Mouse (Mus musculus): ENCODE results near the gene Otud7b. TPM values are rescaled to one million over a fixed set of nuclear protein-coding genes. Genes with fewer than 3 reads are reported as not detected.

Gene Otud7b
- polyA plus RNA-seq, 1 experiment from 2014 or later, result 14.9 TPM

DNA sequence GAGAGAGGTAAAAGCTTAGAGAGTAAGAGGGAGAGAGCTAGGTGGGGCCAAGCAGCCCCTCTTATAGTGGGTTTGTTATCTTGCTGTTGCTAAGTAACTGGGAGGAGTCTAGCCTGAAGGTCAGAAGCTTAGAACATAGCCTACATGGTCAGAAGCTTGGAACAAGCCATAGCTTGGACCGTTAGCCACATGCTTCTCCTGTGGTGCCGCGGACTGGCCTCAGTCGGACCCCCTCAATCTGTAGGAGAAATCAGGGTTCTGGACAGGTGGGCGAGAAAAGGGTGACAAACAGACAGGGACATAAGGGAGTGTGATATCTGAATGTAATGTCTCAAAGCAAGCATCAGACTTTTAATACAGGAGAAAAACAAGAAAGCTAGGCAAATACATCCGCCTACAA, 35.3 kb upstream of the Otud7b start:
- no peak overlapping the region for H3K27ac ChIP-seq (replicated peaks)
- peaks cover 9% of the 10 kb centered on the region for H3K4me1 ChIP-seq
- H3K27me3 ChIP-seq (replicated peaks), result no peaks in the 10 kb centered on the region
- H3K4me2 ChIP-seq, result no peak overlapping the region
- no peaks in the 10 kb centered on the region for H3K36me3 ChIP-seq
- no peak overlapping the region for H3K9ac ChIP-seq
- H3K9me3 ChIP-seq, result no peaks in the 10 kb centered on the region
- WGBS, result 85% methylated on average over 6 of the region's 6 CpGs
- ATAC-seq (ENCODE audit: extremely low read depth, insufficient number of reproducible peaks, low FRiP score, low TSS enrichment), result no peak
- no peak overlapping the region for H3K4me3 ChIP-seq

DNA sequence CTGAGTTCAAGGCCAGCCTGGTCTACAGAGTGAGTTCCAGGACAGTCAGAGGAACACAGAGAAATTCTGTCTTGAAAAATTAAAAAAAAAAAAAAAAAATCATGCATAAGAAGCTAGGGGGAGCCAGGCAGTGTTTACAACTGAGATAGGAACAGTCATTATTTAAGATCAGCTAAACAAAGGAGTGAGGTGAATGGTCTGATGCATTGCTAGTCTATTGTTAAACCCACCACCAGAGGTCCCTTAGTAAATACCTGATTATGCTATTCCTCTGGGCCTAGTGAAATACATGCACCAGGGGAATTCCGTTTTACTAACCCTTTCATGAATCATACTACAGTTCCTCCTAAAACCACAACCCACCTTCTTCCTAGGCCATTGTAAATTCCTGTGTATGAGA, 34.8 kb upstream of the Otud7b start:
- WGBS, result 69% methylated on average over 1 of the region's 1 CpGs
- H3K27ac ChIP-seq (replicated peaks), result no peak overlapping the region

DNA sequence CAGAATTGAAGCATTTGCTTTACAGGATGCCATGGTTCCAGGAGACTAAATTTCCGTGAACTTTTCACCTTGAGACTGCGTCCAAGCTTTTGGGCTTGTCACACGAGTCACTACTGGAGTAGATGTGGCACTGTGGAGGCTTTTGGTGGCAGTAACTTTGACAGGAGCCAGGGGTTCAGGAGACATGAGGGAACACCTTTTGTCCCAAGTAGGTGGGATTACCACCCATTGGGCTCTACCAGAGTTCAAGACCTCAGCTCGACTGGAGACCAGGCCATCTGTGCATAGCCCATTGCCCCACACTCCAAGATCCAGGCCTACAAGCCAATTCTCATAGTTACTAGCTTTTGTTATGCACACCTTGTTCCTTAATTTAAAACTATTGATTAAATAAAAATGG, 34.1 kb upstream of the Otud7b start:
- no peaks in the 10 kb centered on the region for H3K27me3 ChIP-seq (replicated peaks)
- 71% methylated on average over 4 of the region's 4 CpGs for WGBS
- ATAC-seq (ENCODE audit: extremely low read depth, insufficient number of reproducible peaks, low FRiP score, low TSS enrichment), result no peak
- peaks cover 9% of the 10 kb centered on the region for H3K4me1 ChIP-seq
- H3K36me3 ChIP-seq, result no peaks in the 10 kb centered on the region
- no peaks in the 10 kb centered on the region for H3K9me3 ChIP-seq
- H3K4me3 ChIP-seq, result no peak overlapping the region
- H3K27ac ChIP-seq (replicated peaks), result no peak overlapping the region
- H3K9ac ChIP-seq, result no peak overlapping the region
- H3K4me2 ChIP-seq, result no peak overlapping the region

More for the DNA sequence above, 34.8 kb upstream of the Otud7b start:
- H3K27me3 ChIP-seq (replicated peaks), result no peaks in the 10 kb centered on the region
- no peak for ATAC-seq (ENCODE audit: extremely low read depth, insufficient number of reproducible peaks, low FRiP score, low TSS enrichment)
- no peak overlapping the region for H3K4me2 ChIP-seq
- H3K4me3 ChIP-seq, result no peak overlapping the region
- H3K9ac ChIP-seq, result no peak overlapping the region
- H3K9me3 ChIP-seq, result no peaks in the 10 kb centered on the region
- peaks cover 9% of the 10 kb centered on the region for H3K4me1 ChIP-seq
- no peaks in the 10 kb centered on the region for H3K36me3 ChIP-seq

DNA sequence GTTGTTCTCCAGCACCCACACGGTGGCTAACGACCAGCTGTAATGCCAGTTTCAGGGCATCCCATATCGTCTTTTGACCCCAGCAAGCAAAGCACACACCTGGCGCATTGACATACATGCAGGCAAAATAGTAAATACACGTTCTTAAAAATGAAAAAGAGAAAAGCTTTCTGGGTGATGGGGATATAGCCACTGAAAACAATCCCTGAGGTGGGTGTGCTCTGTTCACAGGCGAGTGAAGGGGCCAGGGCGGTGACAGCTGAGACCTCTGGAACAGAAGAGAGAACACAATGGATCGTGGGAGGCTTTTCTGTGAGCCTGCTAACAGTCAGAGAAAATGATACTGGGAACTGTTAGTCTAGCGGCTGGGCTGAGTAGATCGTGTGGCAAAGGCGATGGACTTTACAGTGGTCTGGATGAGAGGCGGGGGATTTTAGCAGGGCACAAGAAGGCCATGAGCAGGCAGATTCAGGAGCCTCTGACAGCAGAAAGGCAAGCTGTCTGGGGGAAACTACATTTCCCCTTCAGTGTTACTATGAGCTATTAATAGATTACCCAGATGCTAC, 31.3 kb upstream of the Otud7b start:
- peak overlapping the region; percentile 58; the same call in 1 of the 2 replicates for H3K9ac ChIP-seq
- peak overlapping the region; percentile 42 for H3K4me2 ChIP-seq
- H3K36me3 ChIP-seq, result no peaks in the 10 kb centered on the region
- H3K4me1 ChIP-seq, result peaks cover 9% of the 10 kb centered on the region
- no peaks in the 10 kb centered on the region for H3K9me3 ChIP-seq
- no peak for ATAC-seq (ENCODE audit: extremely low read depth, insufficient number of reproducible peaks, low FRiP score, low TSS enrichment)
- H3K27ac ChIP-seq (replicated peaks), result peak overlapping the region; percentile 58
- no peaks in the 10 kb centered on the region for H3K27me3 ChIP-seq (replicated peaks)
- 47% methylated on average over 12 of the region's 12 CpGs for WGBS
- no peak overlapping the region for H3K4me3 ChIP-seq

DNA sequence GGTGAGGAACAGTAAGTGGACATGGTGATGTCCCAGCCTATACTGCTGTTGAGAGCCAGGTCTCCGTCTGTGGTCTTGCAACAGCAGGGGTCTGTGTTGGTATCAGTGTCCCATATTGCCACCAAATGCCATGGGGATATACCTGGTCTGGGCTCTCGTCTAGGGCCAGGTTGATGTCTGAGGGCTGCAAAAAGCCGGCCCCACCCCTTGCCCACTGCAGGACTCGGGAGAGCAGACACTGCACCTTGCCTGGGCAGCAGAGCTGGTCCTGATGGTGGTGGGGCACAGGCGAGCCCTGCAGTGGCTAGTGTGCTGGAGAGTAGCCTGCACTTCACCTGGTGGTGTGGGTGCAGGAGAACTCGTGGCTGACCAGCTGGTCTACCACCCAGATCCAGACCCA, 26.3 kb upstream of the Otud7b start:
- Histone ChIP-seq H3K27ac (replicated peaks) (no peak overlapping the region), H3K9me3 (no peaks in the 10 kb centered on the region), H3K27me3 (replicated peaks) (no peaks in the 10 kb centered on the region), H3K4me1 (peaks cover 2% of the 10 kb centered on the region), H3K4me3 (no peak overlapping the region), H3K4me2 (no peak overlapping the region), H3K9ac (no peak overlapping the region), H3K36me3 (no peaks in the 10 kb centered on the region)
- no peak for ATAC-seq (ENCODE audit: extremely low read depth, insufficient number of reproducible peaks, low FRiP score, low TSS enrichment)
- WGBS, result 60% methylated on average over 6 of the region's 6 CpGs

DNA sequence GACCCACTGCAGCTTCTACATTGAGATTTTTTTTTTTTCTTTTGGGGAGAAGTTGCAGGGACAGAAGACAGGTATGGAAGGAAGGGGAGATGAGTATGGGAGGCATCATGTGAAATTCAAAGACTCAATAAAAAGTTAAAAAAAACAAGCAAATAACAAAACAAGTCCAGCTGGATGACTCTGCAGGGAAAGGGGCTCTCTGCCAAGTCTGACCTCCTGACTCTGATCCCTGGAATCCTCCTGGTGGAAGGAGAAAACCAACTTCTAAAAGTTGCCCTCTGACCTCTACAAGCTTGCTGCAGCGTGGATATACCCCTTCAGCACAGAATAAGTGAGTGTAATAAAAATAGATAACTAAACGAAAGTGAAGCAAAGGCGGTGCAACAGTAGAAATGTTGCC, 25.6 kb upstream of the Otud7b start:
- Histone ChIP-seq H3K9me3 (no peaks in the 10 kb centered on the region), H3K27ac (replicated peaks) (no peak overlapping the region), H3K4me3 (no peak overlapping the region), H3K4me2 (no peak overlapping the region), H3K4me1 (no peaks in the 10 kb centered on the region; the same call in 1 of the 2 replicates), H3K9ac (no peak overlapping the region), H3K27me3 (replicated peaks) (no peaks in the 10 kb centered on the region), H3K36me3 (no peaks in the 10 kb centered on the region)
- ATAC-seq (ENCODE audit: extremely low read depth, insufficient number of reproducible peaks, low FRiP score, low TSS enrichment), result no peak
- 63% methylated on average over 3 of the region's 3 CpGs for WGBS

DNA sequence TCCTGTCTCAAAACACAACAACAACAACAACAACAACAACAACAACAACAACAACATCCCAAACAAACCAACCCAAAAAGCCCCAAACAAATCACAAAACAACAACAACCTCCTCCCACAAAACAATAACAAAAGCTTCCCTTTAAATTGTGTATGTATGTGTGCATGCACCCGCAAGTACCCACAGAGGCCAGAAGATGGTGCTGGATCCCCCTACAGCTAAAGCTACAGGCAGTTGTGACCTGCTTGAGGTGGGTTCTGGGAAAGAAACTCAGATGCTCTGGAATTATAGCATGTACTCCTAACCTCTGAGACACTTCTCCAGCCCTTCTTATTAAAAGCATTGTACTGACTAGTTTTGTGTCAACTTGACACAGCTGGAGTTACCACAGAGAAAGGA, 23.3 kb upstream of the Otud7b start:
- Histone ChIP-seq H3K4me3 (no peak overlapping the region), H3K9ac (no peak overlapping the region), H3K4me1 (no peaks in the 10 kb centered on the region; the same call in 1 of the 2 replicates), H3K27me3 (replicated peaks) (no peaks in the 10 kb centered on the region), H3K36me3 (no peaks in the 10 kb centered on the region), H3K9me3 (peaks cover 4% of the 10 kb centered on the region; the same call in 1 of the 2 replicates), H3K27ac (replicated peaks) (no peak overlapping the region), H3K4me2 (no peak overlapping the region)
- 63% methylated on average over 1 of the region's 1 CpGs for WGBS
- ATAC-seq (ENCODE audit: extremely low read depth, insufficient number of reproducible peaks, low FRiP score, low TSS enrichment), result no peak

DNA sequence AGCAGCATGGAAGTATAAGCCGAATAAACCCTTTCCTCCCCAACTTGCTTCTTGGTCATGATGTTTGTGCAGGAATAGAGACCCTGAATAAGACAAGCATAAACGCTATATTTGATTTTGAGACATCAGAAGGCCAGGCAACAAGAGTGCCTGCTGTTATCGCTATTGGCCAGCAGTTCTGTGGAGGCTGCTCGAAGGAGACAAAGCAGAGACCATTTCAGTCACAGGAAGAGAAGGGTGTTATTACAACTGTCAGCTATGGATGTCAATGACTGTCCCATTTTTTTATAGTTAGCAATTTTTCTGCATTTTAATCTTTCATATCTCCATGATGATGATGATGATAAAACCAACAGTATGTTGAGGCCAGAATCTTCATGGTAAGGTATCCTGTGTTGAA, 22.7 kb upstream of the Otud7b start:
- Histone ChIP-seq H3K27ac (replicated peaks) (no peak overlapping the region), H3K9ac (no peak overlapping the region), H3K4me3 (no peak overlapping the region), H3K27me3 (replicated peaks) (no peaks in the 10 kb centered on the region), H3K36me3 (no peaks in the 10 kb centered on the region), H3K4me1 (no peaks in the 10 kb centered on the region; the same call in 1 of the 2 replicates), H3K9me3 (peaks cover 4% of the 10 kb centered on the region; the same call in 1 of the 2 replicates), H3K4me2 (no peak overlapping the region)
- no peak for ATAC-seq (ENCODE audit: extremely low read depth, insufficient number of reproducible peaks, low FRiP score, low TSS enrichment)
- 72% methylated on average over 4 of the region's 4 CpGs for WGBS

DNA sequence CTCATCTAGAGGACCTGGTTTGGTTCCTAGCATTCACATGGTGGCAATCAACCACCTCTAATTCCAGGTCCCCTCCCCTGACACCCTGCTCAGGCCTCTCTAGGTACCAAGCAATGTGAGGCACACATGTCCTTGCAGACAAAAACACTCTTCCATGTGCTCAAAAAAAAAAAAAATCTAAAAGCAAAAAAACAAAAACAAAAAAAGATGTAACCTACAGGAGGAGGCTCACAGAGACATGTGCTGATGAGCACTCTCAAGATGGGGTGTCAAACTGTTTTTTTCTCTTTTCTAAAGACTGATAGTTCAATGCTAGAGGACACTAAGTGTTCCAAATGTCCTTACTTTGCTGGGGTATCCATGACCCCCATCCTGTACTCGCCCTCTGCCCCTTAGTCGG, 22.2 kb upstream of the Otud7b start:
- H3K9me3 ChIP-seq, result peaks cover 4% of the 10 kb centered on the region; the same call in 1 of the 2 replicates
- H3K27me3 ChIP-seq (replicated peaks), result no peaks in the 10 kb centered on the region
- no peak for ATAC-seq (ENCODE audit: extremely low read depth, insufficient number of reproducible peaks, low FRiP score, low TSS enrichment)
- 81% methylated on average over 2 of the region's 2 CpGs for WGBS
- H3K27ac ChIP-seq (replicated peaks), result no peak overlapping the region
- no peaks in the 10 kb centered on the region; the same call in 1 of the 2 replicates for H3K4me1 ChIP-seq
- no peak overlapping the region for H3K9ac ChIP-seq
- no peak overlapping the region for H3K4me2 ChIP-seq
- no peaks in the 10 kb centered on the region for H3K36me3 ChIP-seq
- no peak overlapping the region for H3K4me3 ChIP-seq

DNA sequence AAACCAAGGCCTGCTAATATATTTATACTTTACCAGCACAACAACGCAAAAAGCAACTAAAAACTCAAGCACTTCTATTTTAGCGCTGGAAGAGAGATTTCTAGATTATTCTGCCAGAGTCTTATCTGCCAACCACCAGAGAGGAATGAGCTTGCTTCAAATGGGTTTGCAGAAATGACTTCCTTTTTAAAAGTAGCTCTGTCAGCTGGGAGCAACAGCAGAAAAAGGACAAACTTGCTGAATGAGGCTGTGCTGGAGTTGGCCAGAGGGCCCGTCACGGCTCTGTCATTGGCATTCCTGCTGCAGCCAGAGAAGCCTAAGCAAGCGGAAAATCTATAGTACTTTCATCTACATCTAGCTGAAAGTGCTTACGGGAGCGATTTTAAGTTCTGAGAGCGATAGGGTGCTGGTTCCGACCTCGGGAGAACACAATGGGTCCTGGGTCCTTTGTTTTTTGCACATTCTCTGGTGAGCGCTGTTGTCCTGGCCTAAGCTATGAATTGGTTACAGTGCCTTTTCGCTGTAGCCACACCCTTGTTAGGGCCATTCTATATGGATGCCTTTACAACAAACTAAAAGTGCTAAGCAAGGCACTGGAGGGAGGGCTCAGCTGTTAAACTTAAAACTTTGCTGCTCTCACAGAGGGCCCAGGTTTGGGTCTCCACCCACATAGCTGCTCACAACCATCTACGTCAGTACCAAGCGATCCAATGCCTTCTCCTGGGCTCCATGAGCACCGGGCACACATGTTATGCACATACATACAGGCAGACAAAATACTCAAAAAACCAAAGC, 21.4 kb upstream of the Otud7b start:
- Histone ChIP-seq H3K4me2 (no peak overlapping the region), H3K4me3 (no peak overlapping the region), H3K36me3 (no peaks in the 10 kb centered on the region), H3K9ac (0 out of 2 replicates have a peak overlapping the region, but pooled peaks have one; percentile 29), H3K9me3 (peaks cover 4% of the 10 kb centered on the region; the same call in 1 of the 2 replicates), H3K27me3 (replicated peaks) (no peaks in the 10 kb centered on the region), H3K27ac (replicated peaks) (no peak overlapping the region), H3K4me1 (no peaks in the 10 kb centered on the region; the same call in 1 of the 2 replicates)
- ATAC-seq (ENCODE audit: extremely low read depth, insufficient number of reproducible peaks, low FRiP score, low TSS enrichment), result no peak
- WGBS, result 62% methylated on average over 15 of the region's 15 CpGs

DNA sequence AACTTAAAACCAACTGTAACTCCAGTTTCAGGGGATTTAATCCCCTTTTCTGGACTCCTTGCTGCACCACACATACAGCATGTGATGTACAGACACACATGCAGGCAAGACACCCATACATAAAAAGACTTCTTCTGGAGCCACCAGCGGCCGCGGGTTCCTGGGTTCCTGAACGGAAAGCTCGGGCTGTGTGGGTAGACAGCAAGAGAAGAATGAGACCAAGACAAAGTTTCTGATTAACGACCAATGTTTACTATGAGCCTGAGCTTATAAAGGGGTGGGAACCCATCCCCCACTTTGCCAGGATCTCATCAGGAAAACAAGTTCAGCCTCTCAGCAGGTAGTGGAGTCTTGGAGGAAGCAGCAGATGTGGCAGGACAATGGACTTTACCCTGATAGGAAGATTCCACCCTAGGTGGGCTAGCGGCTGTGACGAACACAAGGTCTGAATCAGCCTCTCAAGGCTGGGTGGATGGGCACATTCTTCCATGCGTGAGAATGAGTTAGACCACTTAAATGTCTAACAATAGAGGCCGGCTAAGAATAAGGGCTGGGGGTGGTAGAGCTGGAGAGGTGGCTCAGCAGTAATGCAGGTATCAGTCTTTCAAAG, 20.1 kb upstream of the Otud7b start:
- Histone ChIP-seq H3K4me3 (no peak overlapping the region), H3K9me3 (peaks cover 4% of the 10 kb centered on the region; the same call in 1 of the 2 replicates), H3K36me3 (no peaks in the 10 kb centered on the region), H3K4me2 (no peak overlapping the region), H3K9ac (no peak overlapping the region), H3K27ac (replicated peaks) (no peak overlapping the region), H3K27me3 (replicated peaks) (no peaks in the 10 kb centered on the region), H3K4me1 (no peaks in the 10 kb centered on the region; the same call in 1 of the 2 replicates)
- ATAC-seq (ENCODE audit: extremely low read depth, insufficient number of reproducible peaks, low FRiP score, low TSS enrichment), result no peak
- 73% methylated on average over 10 of the region's 10 CpGs for WGBS

All from heart, embryonic 13.5 days (tissue).